Mouse (Mus musculus) ES-E14 (cell line): ENCODE results near the gene Otud7a.

Source experiments
- CHD2 ChIP-seq: IDR thresholded peaks from 2 replicates; pipeline ENCODE4 v1.6.1; 2014; ENCODE audit warnings: mild to moderate bottlenecking, low read depth, low read length, inconsistent platforms
- MAFK ChIP-seq: IDR thresholded peaks from 2 replicates; pipeline ENCODE4 v1.6.1; 2014; ENCODE audit warnings: mild to moderate bottlenecking, low read depth, low read length, inconsistent platforms; ENCODE audit not compliant: insufficient read depth

GRCm38 (mm10) chr7:63554457-63554856, 109.9 kb downstream of the Otud7a start:
- TF ChIP-seq MAFK: no peak
- TF ChIP-seq CHD2: no peak
